Mouse (Mus musculus): Measurements from ENCODE around the gene Tdrd1.

Gene Tdrd1

GRCm38 (mm10) chr19:56829267-56829666 lies 3.3 kb downstream of the Tdrd1 start:
- DNase-seq, result no peak

- DNase-seq, result no peak
Observed at GRCm38 (mm10) chr19:56830163-56830562, 4.2 kb downstream of the Tdrd1 start.

- DNase-seq, result no peak
Observed at GRCm38 (mm10) chr19:56835340-56835739, 9.3 kb downstream of the Tdrd1 start.

- DNase-seq, result no peak
Observed at GRCm38 (mm10) chr19:56838942-56839706, 13.1 kb downstream of the Tdrd1 start.

GRCm38 (mm10) chr19:56842974-56843373 lies 17.0 kb downstream of the Tdrd1 start:
- DNase-seq, result no peak

GRCm38 (mm10) chr19:56852590-56852989 lies 26.6 kb downstream of the Tdrd1 start:
- DNase-seq, result no peak

- DNase-seq, result no peak
Observed at GRCm38 (mm10) chr19:56856455-56856854, 30.4 kb downstream of the Tdrd1 start.

- DNase-seq, result no peak
Observed at GRCm38 (mm10) chr19:56867701-56868100, 41.7 kb downstream of the Tdrd1 start.

- peak in 1 of 2 experiments; percentile 13 for DNase-seq
Observed at GRCm38 (mm10) chr19:56873816-56874600, 48.0 kb downstream of the Tdrd1 start, which contains the start of gene Vwa2. Gene Vwa2 (plus strand): TSS chr19:56874249.

GRCm38 (mm10) chr19:56874601-56875315 lies 48.7 kb downstream of the Tdrd1 start:
- DNase-seq, result no peak

- no peak for DNase-seq
Observed at GRCm38 (mm10) chr19:56877364-56877763, 51.4 kb downstream of the Tdrd1 start.

GRCm38 (mm10) chr19:56887879-56888278 lies 61.9 kb downstream of the Tdrd1 start:
- no peak for DNase-seq

GRCm38 (mm10) chr19:56888654-56889053 lies 62.6 kb downstream of the Tdrd1 start:
- no peak for DNase-seq

GRCm38 (mm10) chr19:56891438-56891837 lies 65.4 kb downstream of the Tdrd1 start:
- DNase-seq, result no peak

- peak in 1 of 2 experiments; percentile 21 for DNase-seq
Observed at GRCm38 (mm10) chr19:56892586-56892985, 66.6 kb downstream of the Tdrd1 start.

- DNase-seq, result peak; percentile 26 to 33
Observed at GRCm38 (mm10) chr19:56893326-56893725, 67.3 kb downstream of the Tdrd1 start.

GRCm38 (mm10) chr19:56897654-56898053 lies 71.6 kb downstream of the Tdrd1 start:
- no peak for DNase-seq

GRCm38 (mm10) chr19:56904095-56904494 lies 78.1 kb downstream of the Tdrd1 start:
- DNase-seq, result no peak

GRCm38 (mm10) chr19:56905395-56905794 lies 79.4 kb downstream of the Tdrd1 start:
- no peak for DNase-seq

- no peak for DNase-seq
Observed at GRCm38 (mm10) chr19:56907850-56908249, 81.8 kb downstream of the Tdrd1 start.

GRCm38 (mm10) chr19:56908472-56909270 lies 82.7 kb downstream of the Tdrd1 start:
- DNase-seq, result peak in 1 of 2 experiments; percentile 38

- DNase-seq, result no peak
Observed at GRCm38 (mm10) chr19:56910561-56910960, 84.6 kb downstream of the Tdrd1 start.

All from cerebellum, postnatal 36 days (tissue).